Mouse (Mus musculus) bone marrow, adult 2 months (tissue): ENCODE measurements around the gene Stx1a.

Experiments used
- CTCF ChIP-seq: fragments of 200-500 bp; IDR thresholded peaks from 2 replicates; pipeline ENCODE4 v1.5.1; 2011; ENCODE audit warnings: low read length, control low read depth; ENCODE audit not compliant: control insufficient read depth, insufficient read depth
- POLR2A ChIP-seq: fragments of 200-500 bp; IDR thresholded peaks from 2 replicates; pipeline ENCODE4 v1.6.1; 2011; ENCODE audit warnings: low read depth, mild to moderate bottlenecking, control low read depth, low read length, borderline replicate concordance; ENCODE audit not compliant: control insufficient read depth

GRCm38 (mm10) chr5:135086871-135087270 lies 63.6 kb downstream of the Stx1a start:
- TF ChIP-seq CTCF (no peak), POLR2A (no peak)
